Mouse (Mus musculus): ENCODE results near the gene Exosc3. TPM values are rescaled to one million over a fixed set of nuclear protein-coding genes. Genes with fewer than 3 reads are reported as not detected.

The Exosc3 gene
- polyA plus RNA-seq, 1 experiment from 2014 or later: 85.2 TPM

DNA sequence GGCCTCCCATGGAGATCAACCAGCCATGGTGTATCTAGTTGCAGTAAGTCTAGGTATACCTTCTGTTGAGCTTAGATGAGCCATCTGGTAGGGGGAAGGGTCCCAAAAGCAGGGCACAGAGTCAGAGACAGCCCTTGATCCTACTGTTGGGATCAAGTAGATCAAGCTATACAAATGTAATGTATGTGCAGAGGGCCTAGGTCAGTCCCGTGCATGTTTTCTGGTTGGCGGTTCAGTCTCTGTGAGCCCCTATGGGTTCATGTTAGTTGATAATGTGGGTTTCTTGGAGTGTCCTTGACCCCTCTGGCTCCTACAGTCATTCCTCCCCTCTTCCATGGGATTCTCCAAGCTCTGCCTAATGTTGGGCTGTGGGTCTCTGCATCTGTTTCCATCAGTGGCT lies 31.5 kb downstream of the Exosc3 start:
- H3K27me3 ChIP-seq (ENCODE audit: insufficient read depth, low read length): no peaks in the 10 kb centered on the region
- no peak for TF ChIP-seq CTCF (IDR thresholded peaks at IDR 0.05; ENCODE audit: low read depth)
- no peaks in the 10 kb centered on the region for H3K4me1 ChIP-seq (ENCODE audit: insufficient read depth)
- no peak overlapping the region for H3K4me2 ChIP-seq
- no peak overlapping the region for H3K27ac ChIP-seq (ENCODE audit: low read depth)
- ATAC-seq (ENCODE audit: insufficient read depth) (no peak), DNase-seq (no peak)
- H3K36me3 ChIP-seq (ENCODE audit: insufficient read depth): peaks cover 33% of the 10 kb centered on the region
- no peak overlapping the region for H3K9ac ChIP-seq
- no peaks in the 10 kb centered on the region for H3K9me3 ChIP-seq (ENCODE audit: low read depth, low read length)
- WGBS: 94% methylated on average over 2 of the region's 2 CpGs
- no peak overlapping the region for H3K4me3 ChIP-seq (ENCODE audit: low read depth, low read length)

DNA sequence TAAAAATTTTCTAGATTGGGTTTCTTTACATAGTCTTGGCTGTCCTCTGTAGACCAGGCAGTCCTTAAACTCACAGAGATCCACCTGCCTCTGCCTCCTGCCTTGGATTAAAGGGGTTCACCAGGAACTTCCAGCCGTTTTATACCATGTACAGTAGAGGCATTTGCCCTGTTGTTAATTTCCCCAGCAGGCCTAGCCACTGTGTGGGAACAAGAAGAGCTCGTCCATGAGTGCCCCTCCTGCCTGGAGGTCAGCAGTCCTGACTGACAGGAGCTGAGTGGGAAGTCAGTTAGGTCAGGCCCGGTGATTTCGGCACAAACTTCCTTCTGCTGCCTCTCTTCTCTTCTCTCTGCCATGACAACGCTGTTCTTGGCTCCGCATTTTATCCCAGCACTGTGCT lies 33.9 kb downstream of the Exosc3 start:
- Histone ChIP-seq H3K27me3 (ENCODE audit: insufficient read depth, low read length) (no peaks in the 10 kb centered on the region), H3K9me3 (ENCODE audit: low read depth, low read length) (no peaks in the 10 kb centered on the region), H3K27ac (ENCODE audit: low read depth) (no peak overlapping the region), H3K4me3 (ENCODE audit: low read depth, low read length) (no peak overlapping the region), H3K36me3 (ENCODE audit: insufficient read depth) (peaks cover 22% of the 10 kb centered on the region), H3K4me2 (no peak overlapping the region), H3K9ac (no peak overlapping the region), H3K4me1 (ENCODE audit: insufficient read depth) (no peaks in the 10 kb centered on the region)
- no peak for TF ChIP-seq CTCF (IDR thresholded peaks at IDR 0.05; ENCODE audit: low read depth)
- ATAC-seq (ENCODE audit: insufficient read depth) (no peak), DNase-seq (no peak)
- WGBS: 80% methylated on average over 6 of the region's 6 CpGs

DNA sequence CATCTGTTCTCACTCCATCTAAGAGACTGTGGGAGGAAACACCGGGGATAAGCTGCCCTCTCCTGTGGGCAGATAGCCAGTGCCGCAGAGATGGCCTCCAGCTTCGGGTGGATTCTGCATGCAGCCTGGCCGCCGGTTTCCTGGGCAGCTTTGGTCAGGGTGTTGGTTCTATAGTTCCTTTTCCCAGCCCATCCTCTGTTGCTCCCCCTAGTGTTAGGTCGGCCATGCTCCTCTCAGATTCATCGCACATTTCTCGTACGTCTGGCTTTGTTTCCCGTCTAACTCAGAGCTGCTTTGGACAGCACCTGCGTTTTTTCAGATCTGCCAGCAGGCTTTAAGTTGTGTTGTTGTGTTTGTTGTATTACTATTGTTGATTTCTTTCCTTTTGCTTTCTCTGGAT lies 34.5 kb downstream of the Exosc3 start:
- Histone ChIP-seq H3K9ac (no peak overlapping the region), H3K4me1 (ENCODE audit: insufficient read depth) (no peaks in the 10 kb centered on the region), H3K4me3 (ENCODE audit: low read depth, low read length) (no peak overlapping the region), H3K27ac (ENCODE audit: low read depth) (no peak overlapping the region), H3K27me3 (ENCODE audit: insufficient read depth, low read length) (no peaks in the 10 kb centered on the region), H3K36me3 (ENCODE audit: insufficient read depth) (peaks cover 23% of the 10 kb centered on the region), H3K4me2 (no peak overlapping the region), H3K9me3 (ENCODE audit: low read depth, low read length) (no peaks in the 10 kb centered on the region)
- peak; percentile 58 for DNase-seq
- WGBS: 33% methylated on average over 11 of the region's 11 CpGs
- no peak for ATAC-seq (ENCODE audit: insufficient read depth)
- TF ChIP-seq CTCF (IDR thresholded peaks at IDR 0.05; ENCODE audit: low read depth): peak; percentile 70

DNA sequence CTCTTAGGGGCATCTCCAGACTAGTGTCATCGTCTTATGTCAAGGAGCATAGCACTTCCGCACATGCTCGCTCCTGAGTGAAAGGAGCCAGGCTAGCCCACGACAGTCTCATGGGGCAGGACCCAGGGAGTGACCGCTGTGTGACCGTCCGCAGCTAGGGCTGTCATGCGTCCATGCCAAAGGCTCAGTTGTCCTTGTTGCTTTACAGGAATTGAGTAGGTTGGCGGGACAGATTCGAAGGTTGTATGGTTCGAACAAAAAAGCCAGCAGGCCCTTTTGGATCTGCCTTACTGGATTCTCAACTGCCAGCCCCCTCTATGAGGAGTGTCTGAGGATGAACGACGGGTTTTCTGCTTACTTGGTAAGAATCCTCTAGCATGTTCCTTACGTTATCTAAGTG lies 37.0 kb downstream of the Exosc3 start:
- Histone ChIP-seq H3K4me3 (ENCODE audit: low read depth, low read length) (no peak overlapping the region), H3K27me3 (ENCODE audit: insufficient read depth, low read length) (no peaks in the 10 kb centered on the region), H3K36me3 (ENCODE audit: insufficient read depth) (peaks cover 45% of the 10 kb centered on the region), H3K9me3 (ENCODE audit: low read depth, low read length) (no peaks in the 10 kb centered on the region), H3K9ac (no peak overlapping the region), H3K27ac (ENCODE audit: low read depth) (no peak overlapping the region), H3K4me2 (no peak overlapping the region), H3K4me1 (ENCODE audit: insufficient read depth) (no peaks in the 10 kb centered on the region)
- no peak for TF ChIP-seq CTCF (IDR thresholded peaks at IDR 0.05; ENCODE audit: low read depth)
- no peak for DNase-seq
- 95% methylated on average over 14 of the region's 14 CpGs for WGBS
- ATAC-seq (ENCODE audit: insufficient read depth): no peak

DNA sequence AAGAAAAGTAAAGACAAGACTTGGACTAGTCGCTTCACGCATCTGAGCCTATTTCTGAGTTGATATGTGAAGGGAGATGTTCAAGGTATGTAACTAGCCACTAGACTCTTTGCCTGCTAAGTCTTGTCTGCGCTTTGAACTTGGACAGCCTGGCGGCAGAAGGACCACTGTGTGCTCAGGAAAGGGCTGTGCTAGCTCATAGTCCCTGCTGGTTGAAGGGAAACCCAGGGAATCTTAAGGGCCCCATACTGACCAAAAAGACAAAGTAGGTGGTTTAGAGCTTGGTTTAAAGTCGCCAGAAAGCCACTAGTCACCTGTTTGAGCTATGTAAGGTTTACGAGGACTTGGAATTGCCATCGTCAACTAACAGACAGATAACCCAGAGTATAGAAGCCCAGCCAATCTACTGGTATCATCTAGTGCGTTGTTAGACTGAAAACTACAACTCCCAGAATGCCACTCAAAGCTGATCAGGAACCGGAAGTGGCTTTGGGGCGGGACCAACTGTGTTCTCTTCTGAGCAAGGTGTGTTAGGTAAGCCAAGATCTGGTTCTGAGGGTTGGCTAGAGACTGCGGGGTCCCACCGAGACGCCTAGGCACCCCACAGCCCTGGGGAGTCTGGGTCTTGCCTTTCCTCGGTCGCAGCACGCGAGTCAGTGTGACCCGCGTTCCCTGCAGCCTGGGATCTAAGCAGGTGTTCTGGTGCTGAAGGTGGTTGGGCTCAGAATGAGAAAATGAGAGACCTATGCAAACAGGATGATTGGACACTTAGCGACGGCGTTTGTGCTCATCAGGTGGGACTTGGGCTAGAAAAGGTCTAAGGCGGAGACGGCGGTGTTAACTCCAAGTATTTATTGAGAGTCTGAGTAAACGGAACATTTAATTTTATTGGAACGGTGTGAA lies 45.6 kb downstream of the Exosc3 start, which contains the start of gene Trmt10b:
TSS of gene Trmt10b (plus strand) at position 466 of the 903 bp plus-strand sequence.
- H3K27ac ChIP-seq (ENCODE audit: low read depth): no peak within 1 kb of the TSS
- TF ChIP-seq CTCF (IDR thresholded peaks at IDR 0.05; ENCODE audit: low read depth): no peak
- H3K4me3 ChIP-seq (ENCODE audit: low read depth, low read length): peak within 1 kb of the TSS; percentile 74
- peak; percentile 89 for DNase-seq
- H3K4me1 ChIP-seq (ENCODE audit: insufficient read depth): 0 out of 2 replicates have a peak, but pooled peaks cover 7% of the 10 kb centered on the region
- peak within 1 kb of the TSS; percentile 69 for H3K9ac ChIP-seq
- H3K27me3 ChIP-seq (ENCODE audit: insufficient read depth, low read length): no peaks in the 10 kb centered on the region
- peak within 1 kb of the TSS; percentile 83 for H3K4me2 ChIP-seq
- no peaks in the 10 kb centered on the region for H3K9me3 ChIP-seq (ENCODE audit: low read depth, low read length)
- ATAC-seq (ENCODE audit: insufficient read depth): peak; percentile 88
- peaks cover 18% of the 10 kb centered on the region; the same call in 1 of the 2 replicates for H3K36me3 ChIP-seq (ENCODE audit: insufficient read depth)
- WGBS: 18% methylated on average over 27 of the region's 27 CpGs

DNA sequence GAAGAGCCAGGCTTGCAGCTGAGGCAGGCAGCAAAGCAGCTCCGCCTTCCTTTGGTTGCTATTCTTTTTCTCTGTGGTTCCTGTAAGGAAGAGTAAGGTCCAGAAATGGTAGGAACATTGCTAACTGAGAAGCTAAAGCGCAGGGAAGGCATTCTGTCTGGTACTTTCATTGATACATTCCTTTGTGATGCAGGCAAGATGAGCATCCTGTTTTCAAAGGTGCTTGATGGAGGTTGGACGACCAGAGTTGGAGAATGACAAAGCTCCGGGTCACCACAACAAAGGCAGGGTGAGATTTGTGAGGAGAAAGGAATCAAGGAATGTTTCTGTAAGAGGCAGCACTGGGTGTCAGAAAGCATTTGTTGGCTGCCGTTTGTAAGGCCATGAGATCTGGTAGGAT lies 54.6 kb downstream of the Exosc3 start:
- no peaks in the 10 kb centered on the region for H3K4me1 ChIP-seq (ENCODE audit: insufficient read depth)
- no peak for TF ChIP-seq CTCF (IDR thresholded peaks at IDR 0.05; ENCODE audit: low read depth)

DNA sequence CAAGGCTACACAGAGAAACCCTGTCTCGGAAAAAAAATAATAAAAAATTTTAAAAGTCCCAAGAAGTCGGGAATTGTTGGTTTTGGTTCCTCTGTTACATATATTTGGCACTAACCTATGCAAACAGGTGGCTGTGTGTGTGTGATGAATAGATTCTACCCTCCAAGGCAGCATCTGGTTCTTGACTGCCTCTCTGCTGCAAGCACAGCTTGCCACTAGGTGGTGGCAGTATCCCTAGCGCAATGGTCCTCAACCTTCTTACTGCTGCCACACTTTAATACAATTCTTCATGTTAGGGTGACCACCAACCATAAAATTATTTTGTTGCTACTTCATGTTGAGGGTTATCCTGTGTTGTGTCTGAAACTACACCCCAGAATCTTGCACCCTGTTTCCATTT lies 56.2 kb downstream of the Exosc3 start:
- WGBS: 53% methylated on average over 3 of the region's 3 CpGs
- H3K27me3 ChIP-seq (ENCODE audit: insufficient read depth, low read length): no peaks in the 10 kb centered on the region
- H3K9ac ChIP-seq: no peak overlapping the region
- ATAC-seq (ENCODE audit: insufficient read depth) (no peak), DNase-seq (peak; percentile 56)
- H3K4me3 ChIP-seq (ENCODE audit: low read depth, low read length): no peak overlapping the region
- no peaks in the 10 kb centered on the region for H3K36me3 ChIP-seq (ENCODE audit: insufficient read depth)
- H3K9me3 ChIP-seq (ENCODE audit: low read depth, low read length): no peaks in the 10 kb centered on the region
- no peaks in the 10 kb centered on the region for H3K4me1 ChIP-seq (ENCODE audit: insufficient read depth)
- no peak overlapping the region for H3K4me2 ChIP-seq
- peak; percentile 73 for TF ChIP-seq CTCF (IDR thresholded peaks at IDR 0.05; ENCODE audit: low read depth)
- H3K27ac ChIP-seq (ENCODE audit: low read depth): no peak overlapping the region

More for the DNA sequence above, 54.6 kb downstream of the Exosc3 start:
- ATAC-seq (ENCODE audit: insufficient read depth) (no peak), DNase-seq (no peak)
- Histone ChIP-seq H3K4me3 (ENCODE audit: low read depth, low read length) (no peak overlapping the region), H3K9ac (no peak overlapping the region), H3K27me3 (ENCODE audit: insufficient read depth, low read length) (no peaks in the 10 kb centered on the region), H3K36me3 (ENCODE audit: insufficient read depth) (no peaks in the 10 kb centered on the region), H3K4me2 (no peak overlapping the region), H3K27ac (ENCODE audit: low read depth) (no peak overlapping the region), H3K9me3 (ENCODE audit: low read depth, low read length) (no peaks in the 10 kb centered on the region)
- 72% methylated on average over 5 of the region's 5 CpGs for WGBS

Data from lung, embryonic 14.5 days (tissue).